Mouse (Mus musculus) embryo, embryonic 11.5 days (tissue): ENCODE measurements around the gene Capg.

Experiments
- DNase-seq: peaks from one replicate; pipeline ENCODE4 v3.0.0-alpha.2; 2012; ENCODE audit warnings: low read depth, low spot score

Capg gene

DNA sequence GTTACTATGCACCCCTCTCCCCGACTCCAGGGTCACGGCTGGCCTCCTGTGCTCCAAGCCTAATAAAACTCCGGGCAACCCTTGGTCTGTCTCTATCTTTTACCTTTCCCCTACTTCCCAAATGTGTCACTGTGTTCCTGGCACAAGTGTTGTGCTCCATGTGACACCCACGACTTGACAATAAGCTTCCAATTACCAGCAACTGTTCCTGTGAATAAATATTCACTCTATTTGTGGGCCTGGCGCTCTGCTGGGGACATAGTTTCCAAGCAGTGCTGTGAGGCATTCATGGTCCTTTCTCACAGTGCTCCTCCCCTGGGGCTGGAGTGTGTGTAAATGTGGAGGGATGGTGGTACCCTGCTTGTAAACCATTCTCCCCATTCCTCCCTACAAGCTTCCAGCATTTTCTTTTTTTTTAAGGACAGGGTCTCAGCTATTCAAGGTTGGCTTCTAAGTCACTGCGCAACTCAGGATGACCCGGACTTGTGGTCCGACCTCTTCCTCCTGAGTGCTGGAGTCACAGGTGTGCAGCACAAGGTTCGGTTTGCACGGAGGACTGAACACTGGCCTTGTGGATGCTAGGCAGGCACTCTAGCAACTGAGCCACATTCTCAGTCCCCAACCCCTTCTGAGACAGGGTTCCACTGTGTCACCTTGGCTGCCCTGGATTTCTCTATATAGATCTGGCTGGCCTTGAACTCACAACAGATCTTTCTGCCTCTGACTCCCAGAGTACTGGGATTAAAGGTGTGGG is 26.6 kb downstream of the Capg start:
- DNase-seq: no peak

DNA sequence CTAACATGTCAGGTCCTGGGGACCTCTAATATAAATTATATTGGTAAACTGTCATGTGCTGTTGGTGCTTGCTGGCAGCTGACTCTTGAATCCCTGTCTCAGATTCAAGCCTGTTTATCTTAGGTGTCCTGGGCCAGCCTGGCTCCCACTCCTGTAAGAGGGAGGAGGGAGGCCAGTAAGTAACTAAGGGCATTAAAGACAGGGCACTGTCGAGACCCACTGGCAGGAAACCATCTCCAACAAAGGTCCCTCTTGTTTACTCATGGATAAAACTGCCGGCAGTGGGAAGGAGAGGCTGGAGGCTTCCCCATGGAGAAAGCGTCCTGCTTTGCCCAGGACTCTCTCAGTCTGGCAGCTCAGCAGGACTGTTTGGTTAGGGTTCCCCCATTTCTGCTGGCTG is 27.6 kb downstream of the Capg start:
- DNase-seq: no peak

GRCm38 (mm10) chr6:72576041-72576440 is 31.9 kb downstream of the Capg start:
- no peak for DNase-seq

DNA sequence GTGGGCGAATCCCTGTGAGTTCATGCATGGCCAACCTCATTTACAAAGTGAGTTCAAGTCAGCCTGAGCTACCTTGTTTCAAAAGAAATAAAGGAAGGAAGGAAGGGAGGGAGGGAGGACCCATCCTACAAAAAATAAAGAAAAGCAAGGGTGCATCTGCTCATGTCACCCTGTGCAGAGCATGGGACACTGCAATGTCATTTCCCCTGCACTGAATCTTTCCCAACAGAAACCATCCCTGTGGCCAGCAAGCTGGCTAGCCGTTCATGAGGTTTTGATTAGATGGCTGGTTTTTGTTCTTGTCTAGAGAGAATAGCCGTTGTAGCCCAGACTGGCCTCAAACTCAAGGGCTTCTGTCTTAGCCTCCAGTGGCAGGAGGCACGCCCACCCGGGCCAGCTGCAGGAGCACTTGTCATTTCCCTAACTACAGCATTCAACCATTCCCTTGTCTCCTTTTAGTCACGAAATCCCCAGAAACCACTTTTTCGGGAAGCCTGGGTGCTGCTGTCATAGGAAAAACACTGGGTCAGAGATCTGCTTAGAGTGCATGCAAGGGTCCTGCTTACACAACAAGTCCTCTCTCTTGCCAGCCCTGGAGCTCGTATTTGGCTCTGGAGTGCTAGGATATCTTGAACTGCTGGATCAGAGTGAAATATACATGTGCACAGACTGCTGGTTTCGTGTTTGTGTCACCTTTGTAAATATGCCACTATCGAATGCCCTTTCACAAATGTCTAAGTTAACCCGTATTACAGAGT is 37.6 kb downstream of the Capg start:
- DNase-seq: no peak

GRCm38 (mm10) chr6:72583211-72583839 is 39.1 kb downstream of the Capg start:
- DNase-seq: no peak

DNA sequence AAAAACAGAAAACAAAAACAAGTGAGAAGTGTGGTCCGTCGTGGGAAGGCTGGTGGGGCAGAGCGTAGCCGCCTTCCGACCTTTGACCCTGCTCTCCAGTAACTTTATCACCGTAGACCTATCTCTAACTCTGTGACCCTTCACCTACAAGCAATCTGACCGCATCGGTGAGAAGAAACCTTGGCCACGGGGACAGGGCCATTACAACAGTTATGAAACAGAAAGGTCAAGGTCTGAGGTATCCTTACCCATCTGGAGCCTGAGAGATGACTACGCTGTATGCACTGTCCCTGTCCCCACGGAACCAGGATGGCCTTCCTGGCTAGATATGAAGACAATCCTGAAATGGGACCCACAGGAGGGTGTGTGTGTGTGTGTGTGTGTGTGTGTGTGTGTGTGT is 40.0 kb downstream of the Capg start:
- DNase-seq: no peak

DNA sequence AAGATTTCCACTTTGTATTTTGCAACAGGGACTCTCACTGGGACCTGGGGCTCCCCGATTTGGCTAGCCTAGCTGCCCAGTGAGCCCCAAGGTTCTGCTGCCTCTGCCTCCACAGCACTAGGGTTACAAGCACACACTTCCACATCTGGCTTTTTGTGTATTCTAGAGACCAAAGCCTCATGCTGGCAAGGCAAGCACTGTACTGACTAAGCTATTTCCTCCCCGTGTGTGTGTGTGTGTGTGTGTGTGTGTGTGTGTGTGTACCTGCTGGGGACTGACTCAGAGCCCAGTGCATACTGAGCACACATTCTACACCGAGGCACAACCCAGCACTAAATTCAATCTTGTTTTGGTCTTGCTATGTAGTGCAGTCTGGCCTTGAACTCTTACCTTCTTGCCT is 42.5 kb downstream of the Capg start:
- no peak for DNase-seq

DNA sequence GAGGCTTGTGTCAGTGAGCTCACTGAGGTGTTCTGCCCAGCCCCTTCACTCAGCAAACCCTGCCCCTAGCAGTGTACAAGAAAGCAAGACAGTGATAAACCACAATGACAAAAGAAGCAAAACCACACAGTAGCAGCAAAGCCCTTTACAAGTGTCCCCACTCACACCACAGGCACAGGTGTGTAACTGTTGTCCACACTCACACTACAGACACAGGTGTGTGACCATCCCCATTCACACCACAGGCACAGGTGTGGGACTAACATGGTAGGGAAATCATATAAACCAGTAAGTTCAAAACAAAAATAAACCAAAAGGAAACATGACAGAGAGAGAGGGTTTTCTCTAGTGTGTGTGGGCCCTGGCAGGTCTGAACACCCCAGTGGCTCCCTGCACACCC is 44.1 kb downstream of the Capg start:
- DNase-seq: no peak

DNA sequence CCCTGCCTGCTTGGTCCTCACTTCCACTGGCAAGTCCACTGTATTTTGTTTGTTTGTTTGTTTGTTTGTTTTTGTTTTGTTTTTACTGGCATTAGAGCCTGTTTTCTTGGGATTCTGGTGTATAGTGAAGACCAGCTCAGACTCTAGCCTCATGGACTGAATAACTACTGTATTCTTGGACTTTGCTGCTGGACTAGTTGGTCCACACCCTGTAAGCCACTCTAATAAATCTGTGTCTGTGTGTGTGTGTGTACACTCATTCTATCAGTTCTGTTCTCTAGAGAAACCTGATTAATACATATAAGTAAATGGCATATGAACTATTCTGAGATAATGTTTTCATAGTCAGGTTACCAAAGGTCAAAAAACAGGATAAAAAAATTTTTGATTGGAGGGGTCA is 45.9 kb downstream of the Capg start:
- DNase-seq: no peak

- DNase-seq: no peak
These were observed 49.0 kb downstream of the Capg start for GRCm38 (mm10) chr6:72593011-72593803.

DNA sequence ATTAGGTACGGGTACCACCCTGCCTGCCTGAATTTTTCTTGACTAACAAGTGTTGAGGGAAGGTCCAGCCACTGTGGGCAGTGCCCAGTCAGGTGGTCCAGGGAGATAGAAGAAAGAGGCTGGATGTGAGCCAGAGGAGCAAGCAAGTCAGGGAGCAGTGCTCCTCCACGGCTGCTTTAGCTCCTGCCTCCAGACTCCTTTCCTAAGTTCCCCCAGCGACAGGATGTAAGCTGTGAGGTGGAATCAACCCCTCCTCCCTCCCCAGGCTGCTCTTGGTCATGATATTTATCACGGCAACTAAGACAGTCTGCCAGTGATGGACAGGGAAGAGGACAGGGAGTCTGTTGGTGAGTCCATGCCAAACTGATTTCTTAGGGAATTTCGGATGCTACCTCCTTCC is 49.7 kb downstream of the Capg start:
- DNase-seq: no peak

- DNase-seq: no peak
These were observed 53.1 kb downstream of the Capg start for GRCm38 (mm10) chr6:72597083-72597874.

GRCm38 (mm10) chr6:72597956-72598753 is 54.0 kb downstream of the Capg start, which contains the start of the genes Elmod3 and Retsat:
Gene Elmod3, minus strand, starts transcription at chr6:72598413.
Gene Retsat, plus strand, starts transcription at chr6:72598475.
- peak; percentile 94 for DNase-seq

DNA sequence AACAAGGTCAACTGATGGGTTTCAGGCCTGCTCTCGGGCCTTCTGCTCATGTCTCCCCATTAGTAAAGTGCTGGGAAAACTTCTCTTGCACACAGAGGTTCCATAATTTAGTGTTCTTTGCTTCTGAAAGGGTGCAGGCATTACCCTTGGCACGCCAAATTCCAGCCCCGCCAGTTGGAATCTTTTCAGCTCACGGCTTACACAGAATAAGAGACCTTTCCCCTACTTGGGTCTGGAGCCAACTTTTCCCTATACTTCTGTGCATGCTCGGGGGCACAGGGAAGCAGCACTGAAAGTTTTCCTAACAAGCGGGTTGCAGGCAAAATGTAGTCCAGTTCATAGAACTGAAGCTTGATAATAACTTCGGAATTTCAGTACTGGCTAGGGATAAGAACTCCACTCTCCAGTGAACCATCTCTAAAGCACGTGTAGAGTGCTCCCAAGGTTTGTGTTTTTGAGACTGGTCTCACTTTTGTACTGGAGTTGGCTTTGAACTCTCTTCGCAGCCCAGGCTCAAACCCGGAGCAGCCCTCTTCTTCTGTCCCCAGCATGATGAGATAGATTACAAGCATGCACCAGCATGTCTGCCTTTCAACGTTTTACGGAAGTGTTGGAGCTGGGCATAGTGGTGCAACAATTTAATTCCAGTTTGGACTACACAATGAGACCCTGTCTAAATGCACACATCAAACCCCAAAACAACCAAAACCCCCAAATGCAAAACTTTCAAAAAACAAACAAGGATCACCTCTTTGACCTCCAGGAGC is 54.8 kb downstream of the Capg start:
- no peak for DNase-seq

DNA sequence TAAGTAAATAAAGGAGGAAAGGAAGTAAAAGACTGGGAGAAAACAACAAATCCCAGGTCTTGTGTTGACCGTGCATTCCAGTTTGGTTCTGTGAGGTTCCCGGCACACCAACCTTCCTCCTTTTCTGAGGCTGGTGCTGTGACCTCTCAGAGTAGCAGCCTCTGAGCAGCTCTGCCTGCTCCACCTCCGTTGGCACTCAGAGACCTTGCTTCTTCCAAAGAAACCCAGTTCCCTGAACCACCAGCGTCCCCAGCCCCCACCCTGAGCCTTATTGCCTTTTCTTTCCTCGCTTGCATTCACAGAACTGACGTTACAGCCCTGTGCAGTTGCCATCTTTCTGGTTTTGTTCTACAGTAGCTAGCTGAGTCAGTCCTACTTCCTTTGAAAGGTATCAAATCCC is 56.0 kb downstream of the Capg start:
- DNase-seq: no peak

GRCm38 (mm10) chr6:72600771-72601170 is 56.6 kb downstream of the Capg start:
- no peak for DNase-seq

- peak; percentile 53 for DNase-seq
These were observed 57.5 kb downstream of the Capg start for GRCm38 (mm10) chr6:72601732-72602131.

DNA sequence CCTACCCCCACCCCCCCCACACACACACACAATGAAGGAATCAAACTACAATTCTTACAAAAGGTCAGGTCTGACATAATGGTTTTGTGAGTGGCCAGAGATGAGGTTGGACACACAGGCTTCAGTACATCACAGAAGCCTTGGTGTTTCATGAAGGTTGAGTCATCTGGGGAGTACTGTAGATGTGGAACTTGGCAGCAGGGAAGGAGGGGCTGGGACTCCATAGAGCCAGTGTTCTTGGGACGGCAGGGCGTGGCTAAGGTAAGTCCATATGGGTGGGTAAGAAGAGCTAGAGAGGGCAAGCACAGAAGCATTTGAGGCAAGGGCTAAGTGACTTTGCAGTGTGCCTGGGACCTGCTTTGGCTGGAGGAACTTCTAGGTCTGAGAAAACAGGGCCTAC is 59.9 kb downstream of the Capg start:
- DNase-seq: no peak

- DNase-seq: no peak
These were observed 62.9 kb downstream of the Capg start for GRCm38 (mm10) chr6:72607060-72607459.
